Mouse (Mus musculus) liver, postnatal 0 days (tissue): Measurements from ENCODE around the gene Klhl22. TPM values are rescaled to one million over a fixed set of nuclear protein-coding genes. Genes with fewer than 3 reads are reported as not detected.

ENCODE experiments used
- ATAC-seq: fragments of 200-750 bp; cut with Nextera tagmentation; 2 replicates; pipeline ENCODE4 v1.8.0; 2017; ENCODE audit warnings: mild to moderate bottlenecking, moderate library complexity
- DNase-seq: peaks from one replicate; pipeline ENCODE4 v3.0.0-alpha.2; 2016
- H3K27ac ChIP-seq: fragments of 300-500 bp; sonication (generic); 2 replicates; pipeline ENCODE4 v1.5.1; 2014; ENCODE audit warnings: antibody characterized with exemption, moderate library complexity, mild to moderate bottlenecking, low read depth
- H3K27me3 ChIP-seq: fragments of 300-500 bp; sonication (generic); 2 replicates; pipeline ENCODE4 v1.6.1; 2014; ENCODE audit warnings: low read length, control low read depth, mixed read lengths; ENCODE audit not compliant: insufficient read depth
- H3K36me3 ChIP-seq: fragments of 300-500 bp; sonication (generic); replicated peaks from 2 replicates; pipeline ENCODE4 v1.6.1; 2014; ENCODE audit warnings: mild to moderate bottlenecking, control low read depth, low read length, moderate library complexity, mixed read lengths; ENCODE audit not compliant: insufficient read depth
- H3K4me1 ChIP-seq: fragments of 300-500 bp; sonication (generic); 2 replicates; pipeline ENCODE4 v1.6.1; 2014; ENCODE audit warnings: antibody characterized with exemption, mild to moderate bottlenecking, control low read depth; ENCODE audit not compliant: insufficient read depth
- H3K4me2 ChIP-seq: fragments of 300-500 bp; sonication (generic); 2 replicates; pipeline ENCODE4 v1.6.1; 2014; ENCODE audit warnings: low read depth, mild to moderate bottlenecking, low read length, moderate library complexity, mixed read lengths
- H3K4me3 ChIP-seq: fragments of 300-500 bp; sonication (generic); 2 replicates; pipeline ENCODE4 v1.5.1; 2014; ENCODE audit warnings: low read depth, low read length
- H3K9ac ChIP-seq: fragments of 300-500 bp; sonication (generic); replicated peaks from 2 replicates; pipeline ENCODE4 v1.6.1; 2014; ENCODE audit warnings: mild to moderate bottlenecking, moderate library complexity
- H3K9me3 ChIP-seq: fragments of 300-500 bp; sonication (generic); 2 replicates; pipeline ENCODE4 v1.6.1; 2016; ENCODE audit warnings: mild to moderate bottlenecking, control low read depth, low read length, mixed read lengths
- CTCF ChIP-seq: sonication (generic); IDR thresholded peaks from 2 replicates; pipeline ENCODE4 v1.5.1; 2016; ENCODE audit warnings: antibody characterized with exemption, low read depth
- EP300 ChIP-seq: IDR thresholded peaks from 2 replicates; pipeline ENCODE4 v1.6.1; 2016; ENCODE audit warnings: antibody characterized with exemption, low read depth, mild to moderate bottlenecking
- WGBS: fragments of 180-500 bp; shearing (Covaris S2); extraction: QIAGEN DNeasy Blood & Tissue Kit; methylation state at CpG from one replicate; pipeline ENCODE4 v1.1.7; 2014; ENCODE audit not compliant: insufficient replicate concordance; 5-methylcytosine and 5-hydroxymethylcytosine counted together
- polyA plus RNA-seq: library from polyadenylated mRNA; unstranded; fragments of >200 nt; fragmentation: Nextera tagmentation; extraction: Ambion mirVana; gene quantifications from 2 replicates; pipeline ENCODE4 v1.2.1, GENCODE M21; 2015

Gene Klhl22
- polyA plus RNA-seq, 1 experiment from 2014 or later, result 8.0 TPM

DNA sequence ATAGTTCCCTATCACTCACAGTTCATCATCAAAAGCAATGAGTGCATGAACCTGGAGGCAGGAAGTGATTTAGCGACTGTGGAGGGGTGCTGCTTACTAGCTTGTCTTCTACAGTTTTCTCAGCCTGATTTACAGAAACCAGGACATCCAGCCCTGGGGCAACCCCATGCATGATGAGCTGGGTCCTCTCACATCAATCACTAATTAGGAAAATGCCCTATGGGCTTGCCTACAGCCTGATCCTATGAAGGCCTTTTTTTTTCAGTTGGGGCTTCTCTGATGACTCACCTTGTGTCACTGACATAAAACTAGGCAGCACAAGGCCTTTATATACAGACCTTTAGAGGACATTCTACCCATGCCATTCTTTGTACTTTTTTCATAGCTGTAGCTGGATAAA, 20.3 kb downstream of the Klhl22 start:
- Histone ChIP-seq H3K4me3 (no peak overlapping the region), H3K27ac (no peak overlapping the region), H3K4me2 (no peak overlapping the region), H3K36me3 (peaks cover 31% of the 10 kb centered on the region), H3K4me1 (no peaks in the 10 kb centered on the region), H3K9ac (no peak overlapping the region), H3K9me3 (no peaks in the 10 kb centered on the region), H3K27me3 (no peaks in the 10 kb centered on the region)
- ATAC-seq, result no peak
- DNase-seq, result no peak
- WGBS, result 59% methylated on average over 1 of the region's 1 CpGs
- TF ChIP-seq EP300 (no peak), CTCF (no peak)

GRCm38 (mm10) chr16:17785337-17785736, 25.9 kb downstream of the Klhl22 start:
- H3K27me3 ChIP-seq, result no peaks in the 10 kb centered on the region
- H3K4me2 ChIP-seq, result no peak overlapping the region
- TF ChIP-seq CTCF (peak; percentile 43), EP300 (no peak)
- H3K36me3 ChIP-seq, result peaks cover 35% of the 10 kb centered on the region
- no peak overlapping the region for H3K27ac ChIP-seq
- 65% methylated on average over 3 of the region's 3 CpGs for WGBS
- no peak for DNase-seq
- H3K9ac ChIP-seq, result no peak overlapping the region
- no peaks in the 10 kb centered on the region for H3K4me1 ChIP-seq
- no peak overlapping the region for H3K4me3 ChIP-seq
- no peak for ATAC-seq
- no peaks in the 10 kb centered on the region for H3K9me3 ChIP-seq

DNA sequence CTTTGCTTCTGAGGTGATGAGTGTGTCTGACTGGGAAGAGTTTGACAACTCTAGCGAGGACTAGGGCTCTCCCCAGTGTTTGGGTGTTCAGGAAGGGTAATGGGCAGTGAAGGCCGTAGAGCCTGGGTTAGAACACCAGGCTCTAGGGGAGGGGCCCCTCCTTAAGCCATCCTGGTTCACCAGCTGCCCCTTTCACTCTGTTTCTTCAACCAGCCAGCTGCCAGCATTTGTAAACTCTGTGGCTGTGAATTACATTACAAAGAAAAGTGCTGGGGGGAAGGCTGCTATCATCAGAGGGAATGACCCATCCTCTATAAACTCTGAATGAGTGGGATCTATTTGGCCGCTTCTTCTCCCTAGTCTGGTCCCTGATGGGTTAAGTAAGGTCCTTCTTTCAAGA, 33.3 kb downstream of the Klhl22 start:
- TF ChIP-seq EP300 (no peak), CTCF (no peak)
- no peaks in the 10 kb centered on the region for H3K9me3 ChIP-seq
- H3K27me3 ChIP-seq, result peaks cover 15% of the 10 kb centered on the region
- DNase-seq (no peak), ATAC-seq (no peak)
- H3K4me2 ChIP-seq, result no peak overlapping the region
- 80% methylated on average over 3 of the region's 3 CpGs for WGBS
- H3K4me1 ChIP-seq, result peaks cover 11% of the 10 kb centered on the region
- no peak overlapping the region for H3K4me3 ChIP-seq
- H3K9ac ChIP-seq, result no peak overlapping the region
- H3K36me3 ChIP-seq, result peaks cover 12% of the 10 kb centered on the region; the same call in 1 of the 2 replicates
- H3K27ac ChIP-seq, result no peak overlapping the region

DNA sequence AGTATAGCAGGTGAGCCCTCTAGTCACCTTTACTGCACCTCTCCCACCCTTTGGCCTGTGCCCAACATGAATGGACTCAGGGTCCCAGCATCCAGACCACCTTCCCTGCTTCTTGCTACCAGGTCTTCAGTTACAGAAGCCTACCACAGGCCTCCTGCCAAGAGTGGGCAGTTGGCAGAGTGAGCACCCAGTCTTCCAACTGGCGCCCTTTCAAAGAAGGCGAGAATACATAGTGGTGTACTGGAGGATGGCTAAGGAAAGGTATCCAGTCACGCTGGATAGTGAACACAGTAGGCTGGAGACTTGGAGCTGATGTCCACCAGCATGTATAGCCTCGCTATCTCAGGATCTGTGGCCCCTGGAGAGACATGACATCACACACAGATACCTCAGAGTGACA, 34.6 kb downstream of the Klhl22 start:
- Histone ChIP-seq H3K9ac (no peak overlapping the region), H3K4me2 (no peak overlapping the region), H3K36me3 (peaks cover 9% of the 10 kb centered on the region; the same call in 1 of the 2 replicates), H3K4me3 (no peak overlapping the region), H3K9me3 (no peaks in the 10 kb centered on the region), H3K27me3 (peaks cover 28% of the 10 kb centered on the region), H3K27ac (no peak overlapping the region), H3K4me1 (peaks cover 16% of the 10 kb centered on the region)
- TF ChIP-seq EP300, result no peak
- no peak for TF ChIP-seq CTCF
- DNase-seq, result no peak
- 88% methylated on average over 4 of the region's 4 CpGs for WGBS
- ATAC-seq, result no peak

DNA sequence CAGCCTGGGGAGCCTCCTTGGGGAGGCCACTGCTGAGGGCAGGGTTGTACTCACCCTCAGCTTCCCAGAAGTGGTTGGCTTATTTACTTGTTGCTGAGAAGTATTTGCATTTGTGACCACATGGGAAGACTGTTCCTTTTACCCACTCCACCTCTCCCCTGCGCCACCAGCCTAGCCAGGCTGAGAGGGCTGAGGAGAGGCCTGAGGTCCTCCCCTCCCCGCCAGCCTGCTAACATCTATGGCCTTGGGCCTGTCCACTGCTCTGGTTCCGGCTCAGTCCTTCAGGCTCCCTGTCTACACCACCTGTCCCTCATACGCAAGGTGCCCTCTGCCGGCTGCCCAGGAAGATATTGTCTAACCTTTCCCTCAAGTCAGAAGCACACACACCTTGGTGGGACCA, 36.2 kb downstream of the Klhl22 start:
- 0 out of 2 replicates have a peak, but pooled peaks cover 3% of the 10 kb centered on the region for H3K36me3 ChIP-seq
- 62% methylated on average over 5 of the region's 5 CpGs for WGBS
- H3K9ac ChIP-seq, result no peak overlapping the region
- no peak for TF ChIP-seq CTCF
- TF ChIP-seq EP300, result no peak
- no peak overlapping the region for H3K4me3 ChIP-seq
- no peaks in the 10 kb centered on the region for H3K9me3 ChIP-seq
- no peak overlapping the region for H3K27ac ChIP-seq
- ATAC-seq (no peak), DNase-seq (no peak)
- H3K4me1 ChIP-seq, result peaks cover 16% of the 10 kb centered on the region
- peaks cover 43% of the 10 kb centered on the region for H3K27me3 ChIP-seq
- H3K4me2 ChIP-seq, result no peak overlapping the region

- Histone ChIP-seq H3K9me3 (no peaks in the 10 kb centered on the region), H3K4me3 (peak overlapping the region; percentile 49), H3K4me2 (peak overlapping the region; percentile 70), H3K4me1 (peaks cover 16% of the 10 kb centered on the region), H3K36me3 (0 out of 2 replicates have a peak, but pooled peaks cover 3% of the 10 kb centered on the region), H3K27me3 (peaks cover 51% of the 10 kb centered on the region), H3K27ac (no peak overlapping the region), H3K9ac (no peak overlapping the region)
- TF ChIP-seq EP300 (no peak), CTCF (no peak)
- no peak for ATAC-seq
- no peak for DNase-seq
Measured at GRCm38 (mm10) chr16:17796519-17796918, 37.1 kb downstream of the Klhl22 start.
